Mouse (Mus musculus) hindbrain, embryonic 14.5 days (tissue): ENCODE results near the gene Insm2. TPM values are rescaled to one million over a fixed set of nuclear protein-coding genes. Genes with fewer than 3 reads are reported as not detected.
"Not testable (repeated sequence)": the region's sequence is repeated elsewhere in the genome, so short reads cannot be mapped to it uniquely, and the experiment has no call there.

ENCODE experiments used
- ATAC-seq: fragments of 200-750 bp; cut with Nextera tagmentation; 2 replicates; pipeline ENCODE4 v1.8.0; 2017; ENCODE audit warnings: moderate number of reproducible peaks, mild to moderate bottlenecking, moderate TSS enrichment, moderate library complexity; ENCODE audit not compliant: low FRiP score
- DNase-seq: peaks from one replicate; pipeline ENCODE4 v3.0.0-alpha.2; 2015; ENCODE audit warnings: low spot score
- H3K27ac ChIP-seq: fragments of 300-500 bp; sonication (generic); 2 replicates; pipeline ENCODE4 v1.5.1; 2014; ENCODE audit warnings: mild to moderate bottlenecking, moderate library complexity
- H3K27me3 ChIP-seq: fragments of 300-500 bp; sonication (generic); 2 replicates; pipeline ENCODE4 v1.6.1; 2014; ENCODE audit warnings: mild to moderate bottlenecking, low read length, mixed read lengths; ENCODE audit not compliant: control insufficient read depth, insufficient read depth
- H3K36me3 ChIP-seq: fragments of 300-500 bp; sonication (generic); replicated peaks from 2 replicates; pipeline ENCODE4 v1.6.1; 2014; ENCODE audit not compliant: control insufficient read depth, insufficient read depth
- H3K4me1 ChIP-seq: fragments of 300-500 bp; sonication (generic); replicated peaks from 2 replicates; pipeline ENCODE4 v1.6.1; 2014; ENCODE audit warnings: antibody characterized with exemption, low read length, mixed read lengths; ENCODE audit not compliant: control insufficient read depth, insufficient read depth
- H3K4me2 ChIP-seq: fragments of 300-500 bp; sonication (generic); replicated peaks from 2 replicates; pipeline ENCODE4 v1.6.1; 2014; ENCODE audit warnings: mild to moderate bottlenecking, moderate library complexity
- H3K4me3 ChIP-seq: fragments of 300-500 bp; sonication (generic); replicated peaks from 2 replicates; pipeline ENCODE4 v1.5.1; 2014; ENCODE audit warnings: mild to moderate bottlenecking, low read length
- H3K9ac ChIP-seq: fragments of 300-500 bp; sonication (generic); 2 replicates; pipeline ENCODE4 v1.6.1; 2014
- H3K9me3 ChIP-seq: fragments of 300-500 bp; sonication (generic); 2 replicates; pipeline ENCODE4 v1.6.1; 2016; ENCODE audit warnings: low read length; ENCODE audit not compliant: control insufficient read depth
- WGBS: fragments of 180-500 bp; shearing (Covaris S2); extraction: QIAGEN DNeasy Blood & Tissue Kit; methylation state at CpG from one replicate; pipeline ENCODE4 v1.1.7; 2014; 5-methylcytosine and 5-hydroxymethylcytosine counted together
- polyA plus RNA-seq: library from polyadenylated mRNA; unstranded; fragments of >200 nt; fragmentation: Nextera tagmentation; extraction: Ambion mirVana; gene quantifications from 2 replicates; pipeline ENCODE4 v1.2.1, GENCODE M21; 2014

The Insm2 gene
- polyA plus RNA-seq, 1 experiment from 2014 or later = 0.90 TPM

- Histone ChIP-seq H3K36me3 (no peaks in the 10 kb centered on the region), H3K9ac (no peak overlapping the region), H3K27me3 (no peaks in the 10 kb centered on the region), H3K27ac (no peak overlapping the region), H3K4me2 (no peak overlapping the region), H3K4me3 (no peak overlapping the region), H3K9me3 (no peaks in the 10 kb centered on the region), H3K4me1 (no peaks in the 10 kb centered on the region)
- 76% methylated on average over 9 of the region's 9 CpGs for WGBS
- ATAC-seq (no peak), DNase-seq (no peak)
Observed at GRCm38 (mm10) chr12:55565867-55566266, 33.4 kb upstream of the Insm2 start.

GRCm38 (mm10) chr12:55566837-55567236 is 32.4 kb upstream of the Insm2 start:
- Histone ChIP-seq H3K9me3 (no peaks in the 10 kb centered on the region), H3K27ac (no peak overlapping the region), H3K9ac (no peak overlapping the region), H3K4me2 (no peak overlapping the region), H3K36me3 (no peaks in the 10 kb centered on the region), H3K4me1 (no peaks in the 10 kb centered on the region), H3K27me3 (no peaks in the 10 kb centered on the region), H3K4me3 (no peak overlapping the region)
- DNase-seq (no peak), ATAC-seq (no peak)
- 62% methylated on average over 5 of the region's 5 CpGs for WGBS

DNA sequence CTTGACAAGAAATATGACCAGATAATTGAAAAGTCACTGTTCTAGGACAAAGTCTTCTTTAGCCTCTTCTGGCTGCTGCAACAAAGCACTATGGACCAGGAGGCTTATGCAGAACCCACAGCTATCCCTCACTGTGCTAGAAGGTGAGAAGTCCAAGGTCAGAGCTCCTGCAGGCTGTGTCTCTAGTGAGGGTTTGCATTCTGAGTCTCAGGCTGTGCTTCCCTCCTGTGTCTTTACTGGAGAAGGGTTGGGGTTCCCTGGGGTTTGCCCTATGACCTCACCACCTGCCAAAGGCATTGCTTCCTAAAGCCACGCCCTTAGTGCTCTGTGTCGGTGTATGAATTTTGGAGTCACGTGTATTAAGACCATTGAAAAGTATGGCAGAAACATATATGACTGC is 30.8 kb upstream of the Insm2 start:
- H3K27ac ChIP-seq = no peak overlapping the region
- no peak overlapping the region for H3K4me2 ChIP-seq
- no peak overlapping the region for H3K9ac ChIP-seq
- no peaks in the 10 kb centered on the region for H3K27me3 ChIP-seq
- no peaks in the 10 kb centered on the region for H3K9me3 ChIP-seq
- WGBS = 73% methylated on average over 3 of the region's 3 CpGs
- ATAC-seq = no peak
- no peak for DNase-seq
- H3K4me3 ChIP-seq = no peak overlapping the region
- H3K4me1 ChIP-seq = no peaks in the 10 kb centered on the region
- H3K36me3 ChIP-seq = no peaks in the 10 kb centered on the region

DNA sequence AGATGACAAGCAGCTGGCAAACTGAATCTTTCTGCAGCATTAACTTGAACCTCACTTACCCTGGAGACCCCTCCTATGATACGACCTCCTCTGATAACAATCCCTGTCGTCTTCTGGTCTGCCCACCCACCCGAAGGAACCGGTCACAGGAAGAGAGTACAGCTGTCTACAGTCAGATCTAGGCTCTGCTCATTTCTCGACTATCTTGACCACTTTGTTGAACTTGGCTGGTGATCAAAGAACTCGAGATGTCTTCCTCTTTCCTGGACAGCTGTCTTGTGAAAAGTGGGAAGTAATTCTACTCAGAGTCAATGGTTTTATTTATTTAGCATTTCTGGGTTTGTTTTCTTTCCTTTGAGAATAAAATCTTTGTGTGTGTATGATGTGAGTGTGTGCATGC is 29.6 kb upstream of the Insm2 start:
- DNase-seq (no peak), ATAC-seq (no peak)
- Histone ChIP-seq H3K27ac (no peak overlapping the region), H3K4me3 (no peak overlapping the region), H3K9me3 (no peaks in the 10 kb centered on the region), H3K4me1 (no peaks in the 10 kb centered on the region), H3K36me3 (no peaks in the 10 kb centered on the region), H3K9ac (no peak overlapping the region), H3K4me2 (no peak overlapping the region), H3K27me3 (no peaks in the 10 kb centered on the region)
- 78% methylated on average over 6 of the region's 6 CpGs for WGBS

GRCm38 (mm10) chr12:55570646-55571045 is 28.6 kb upstream of the Insm2 start:
- H3K27me3 ChIP-seq = no peaks in the 10 kb centered on the region
- no peak overlapping the region for H3K27ac ChIP-seq
- no peaks in the 10 kb centered on the region for H3K9me3 ChIP-seq
- WGBS = 94% methylated on average over 9 of the region's 9 CpGs
- H3K4me1 ChIP-seq = no peaks in the 10 kb centered on the region
- ATAC-seq (no peak), DNase-seq (no peak)
- H3K9ac ChIP-seq = no peak overlapping the region
- no peaks in the 10 kb centered on the region for H3K36me3 ChIP-seq
- H3K4me3 ChIP-seq = no peak overlapping the region
- H3K4me2 ChIP-seq = no peak overlapping the region

- no peaks in the 10 kb centered on the region for H3K27me3 ChIP-seq
- H3K9ac ChIP-seq = no peak overlapping the region
- no peak overlapping the region for H3K27ac ChIP-seq
- no peaks in the 10 kb centered on the region for H3K4me1 ChIP-seq
- H3K4me3 ChIP-seq = no peak overlapping the region
- H3K9me3 ChIP-seq = no peaks in the 10 kb centered on the region
- ATAC-seq (no peak), DNase-seq (no peak)
- 71% methylated on average over 11 of the region's 11 CpGs for WGBS
- no peak overlapping the region for H3K4me2 ChIP-seq
- no peaks in the 10 kb centered on the region for H3K36me3 ChIP-seq
Observed at GRCm38 (mm10) chr12:55571181-55571580, 28.0 kb upstream of the Insm2 start.

DNA sequence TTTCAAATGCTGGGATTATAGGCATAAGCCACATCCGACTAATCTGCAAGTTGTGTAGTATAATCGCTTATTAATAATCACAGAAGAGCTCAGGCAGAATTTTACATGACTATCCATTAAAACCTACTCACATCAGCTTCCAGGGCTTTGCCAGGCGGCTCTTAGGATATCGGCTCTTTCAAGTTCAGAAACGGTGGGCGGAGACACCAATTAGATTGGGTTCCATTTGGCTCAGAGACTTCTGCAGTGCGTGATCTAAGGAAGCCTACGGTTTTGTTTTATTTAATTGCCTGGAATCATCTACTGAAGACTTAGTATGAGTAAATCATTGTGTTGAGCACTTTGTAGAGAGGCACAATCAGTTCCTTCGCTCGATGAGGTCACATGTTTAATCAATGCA is 27.6 kb upstream of the Insm2 start:
- H3K36me3 ChIP-seq = no peaks in the 10 kb centered on the region
- no peak overlapping the region for H3K9ac ChIP-seq
- H3K4me3 ChIP-seq = no peak overlapping the region
- ATAC-seq (no peak), DNase-seq (no peak)
- H3K9me3 ChIP-seq = no peaks in the 10 kb centered on the region
- H3K4me2 ChIP-seq = no peak overlapping the region
- WGBS = 92% methylated on average over 10 of the region's 10 CpGs
- H3K4me1 ChIP-seq = no peaks in the 10 kb centered on the region
- no peaks in the 10 kb centered on the region for H3K27me3 ChIP-seq
- no peak overlapping the region for H3K27ac ChIP-seq

DNA sequence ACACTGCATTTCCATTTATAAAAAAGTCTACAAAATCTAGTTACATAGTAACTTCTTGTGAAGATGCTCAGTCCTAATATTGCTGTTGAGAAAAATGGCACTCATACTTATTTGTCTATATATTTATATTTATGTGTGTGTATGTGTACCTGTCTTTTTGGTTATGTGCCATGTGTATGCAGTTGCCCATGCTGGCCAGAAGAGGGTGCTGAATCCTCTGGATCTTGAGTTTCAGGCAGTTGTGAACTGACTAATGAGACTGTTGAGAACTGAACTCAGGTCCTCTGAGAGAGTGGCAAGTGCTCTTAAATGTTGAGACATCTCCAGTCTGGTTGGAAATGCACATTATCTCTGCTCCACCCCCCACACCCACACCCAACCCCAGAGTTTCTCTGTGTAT is 26.1 kb upstream of the Insm2 start:
- Histone ChIP-seq H3K27ac (no peak overlapping the region), H3K4me2 (no peak overlapping the region), H3K9me3 (no peaks in the 10 kb centered on the region), H3K9ac (no peak overlapping the region), H3K27me3 (no peaks in the 10 kb centered on the region), H3K36me3 (no peaks in the 10 kb centered on the region), H3K4me3 (no peak overlapping the region), H3K4me1 (no peaks in the 10 kb centered on the region)
- ATAC-seq (no peak), DNase-seq (no peak)

DNA sequence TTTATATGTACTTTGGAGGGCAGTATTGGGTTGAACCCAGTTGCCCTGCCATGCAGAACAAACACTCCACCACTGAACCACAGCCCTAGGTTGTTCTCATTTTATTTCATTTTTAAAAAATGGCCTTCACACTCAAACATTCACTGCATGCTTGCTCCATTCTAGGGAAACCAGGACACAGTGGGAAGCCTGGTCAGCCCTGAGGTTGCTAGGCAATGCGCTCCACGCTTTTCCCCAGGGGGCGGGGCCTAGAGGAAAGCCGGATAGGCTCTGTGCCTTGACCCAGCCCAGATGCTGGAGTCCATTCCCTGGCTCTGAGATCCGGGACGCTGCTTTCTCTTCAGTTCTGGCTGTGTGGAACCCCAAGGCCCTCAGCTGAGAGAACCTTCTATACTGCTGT is 25.4 kb upstream of the Insm2 start:
- no peak for ATAC-seq

GRCm38 (mm10) chr12:55586936-55587335 is 12.3 kb upstream of the Insm2 start:
- H3K9ac ChIP-seq, H3K36me3 ChIP-seq, DNase-seq, H3K4me3 ChIP-seq, H3K4me2 ChIP-seq, ATAC-seq, H3K4me1 ChIP-seq, H3K27ac ChIP-seq, H3K27me3 ChIP-seq, H3K9me3 ChIP-seq: not testable (repeated sequence)
- WGBS = 60% methylated on average over 9 of the region's 9 CpGs

More for the DNA sequence above, 25.4 kb upstream of the Insm2 start:
- Histone ChIP-seq H3K4me1 (no peaks in the 10 kb centered on the region), H3K27me3 (no peaks in the 10 kb centered on the region), H3K27ac (no peak overlapping the region), H3K9me3 (no peaks in the 10 kb centered on the region), H3K36me3 (no peaks in the 10 kb centered on the region), H3K4me3 (no peak overlapping the region), H3K4me2 (no peak overlapping the region), H3K9ac (no peak overlapping the region)
- DNase-seq = no peak
- WGBS = 5% methylated on average over 6 of the region's 6 CpGs
